Mouse (Mus musculus) intestine, embryonic 16.5 days (tissue): ENCODE measurements at regions not wholly inside any gene's neighbourhood (a gene's known extent, or its start where the extent isn't known, plus 50 kb on each side); places are given as distances from the start of the nearest gene placed in this dataset.

ENCODE experiments used
- ATAC-seq: fragments of 200-750 bp; cut with Nextera tagmentation; 2 replicates; pipeline ENCODE4 v1.8.0; 2017; ENCODE audit warnings: moderate TSS enrichment, moderate library complexity
- H3K27ac ChIP-seq: fragments of 300-500 bp; sonication (generic); 2 replicates; pipeline ENCODE4 v1.5.1; 2014; ENCODE audit warnings: mild to moderate bottlenecking, low read length
- H3K27me3 ChIP-seq: fragments of 300-500 bp; sonication (generic); replicated peaks from 2 replicates; pipeline ENCODE4 v1.6.1; 2014; ENCODE audit warnings: low read length, control low read depth, mixed read lengths; ENCODE audit not compliant: control insufficient read depth, insufficient read depth
- H3K36me3 ChIP-seq: fragments of 300-500 bp; sonication (generic); 2 replicates; pipeline ENCODE4 v1.6.1; 2014; ENCODE audit warnings: low read length, control low read depth; ENCODE audit not compliant: control insufficient read depth, insufficient read depth
- H3K4me1 ChIP-seq: fragments of 300-500 bp; sonication (generic); 2 replicates; pipeline ENCODE4 v1.6.1; 2014; ENCODE audit warnings: low read length, control low read depth, mixed read lengths; ENCODE audit not compliant: control insufficient read depth, insufficient read depth
- H3K4me2 ChIP-seq: fragments of 300-500 bp; sonication (generic); 2 replicates; pipeline ENCODE4 v1.6.1; 2014; ENCODE audit warnings: low read depth, low read length, control low read depth
- H3K4me3 ChIP-seq: fragments of 300-500 bp; sonication (generic); 2 replicates; pipeline ENCODE4 v1.5.1; 2014; ENCODE audit warnings: mild to moderate bottlenecking, low read length
- H3K9ac ChIP-seq: fragments of 300-500 bp; sonication (generic); 2 replicates; pipeline ENCODE4 v1.6.1; 2014; ENCODE audit warnings: low read depth, low read length
- H3K9me3 ChIP-seq: fragments of 300-500 bp; sonication (generic); 2 replicates; pipeline ENCODE4 v1.6.1; 2016; ENCODE audit warnings: low read length, control low read depth; ENCODE audit not compliant: control insufficient read depth
- WGBS: fragments of 180-500 bp; shearing (Covaris S2); extraction: QIAGEN DNeasy Blood & Tissue Kit; methylation state at CpG from one replicate; pipeline ENCODE4 v1.1.7; 2014; 5-methylcytosine and 5-hydroxymethylcytosine counted together

- Histone ChIP-seq H3K27ac (no peak overlapping the region), H3K9ac (no peak overlapping the region), H3K4me3 (no peak overlapping the region), H3K4me1 (no peaks in the 10 kb centered on the region), H3K36me3 (no peaks in the 10 kb centered on the region), H3K9me3 (no peaks in the 10 kb centered on the region), H3K27me3 (no peaks in the 10 kb centered on the region), H3K4me2 (no peak overlapping the region)
- 57% methylated on average over 4 of the region's 4 CpGs for WGBS
- peak; percentile 79 for ATAC-seq
These were observed 225.6 kb upstream of the Gm11146 start for GRCm38 (mm10) chr16:77827322-77828117.

GRCm38 (mm10) chr16:77799709-77800108, 197.8 kb upstream of the Gm11146 start:
- no peaks in the 10 kb centered on the region for H3K4me1 ChIP-seq
- H3K4me3 ChIP-seq, result no peak overlapping the region
- WGBS, result 71% methylated on average over 5 of the region's 5 CpGs
- H3K27ac ChIP-seq, result no peak overlapping the region
- ATAC-seq, result no peak
- no peaks in the 10 kb centered on the region for H3K27me3 ChIP-seq
- H3K4me2 ChIP-seq, result no peak overlapping the region
- no peak overlapping the region for H3K9ac ChIP-seq
- no peaks in the 10 kb centered on the region for H3K9me3 ChIP-seq
- H3K36me3 ChIP-seq, result no peaks in the 10 kb centered on the region

GRCm38 (mm10) chr16:77796926-77797325, 195.0 kb upstream of the Gm11146 start:
- Histone ChIP-seq H3K36me3 (no peaks in the 10 kb centered on the region), H3K4me3 (no peak overlapping the region), H3K9ac (no peak overlapping the region), H3K4me2 (no peak overlapping the region), H3K27me3 (no peaks in the 10 kb centered on the region), H3K27ac (no peak overlapping the region), H3K4me1 (no peaks in the 10 kb centered on the region), H3K9me3 (no peaks in the 10 kb centered on the region)
- no peak for ATAC-seq
- WGBS, result 68% methylated on average over 4 of the region's 4 CpGs

- Histone ChIP-seq H3K4me1 (no peaks in the 10 kb centered on the region), H3K9me3 (no peaks in the 10 kb centered on the region), H3K4me2 (no peak overlapping the region), H3K27me3 (no peaks in the 10 kb centered on the region), H3K4me3 (no peak overlapping the region), H3K27ac (no peak overlapping the region), H3K36me3 (no peaks in the 10 kb centered on the region), H3K9ac (no peak overlapping the region)
- ATAC-seq, result no peak
- WGBS, result 81% methylated on average over 5 of the region's 5 CpGs
These were observed 187.8 kb upstream of the Gm11146 start for GRCm38 (mm10) chr16:77789652-77790051.

GRCm38 (mm10) chr16:77789206-77789605, 187.3 kb upstream of the Gm11146 start:
- ATAC-seq, result no peak
- Histone ChIP-seq H3K9me3 (no peaks in the 10 kb centered on the region), H3K4me1 (no peaks in the 10 kb centered on the region), H3K4me3 (no peak overlapping the region), H3K9ac (no peak overlapping the region), H3K27ac (no peak overlapping the region), H3K4me2 (no peak overlapping the region), H3K36me3 (no peaks in the 10 kb centered on the region), H3K27me3 (no peaks in the 10 kb centered on the region)
- 95% methylated on average over 2 of the region's 2 CpGs for WGBS

- H3K27ac ChIP-seq, result no peak overlapping the region
- H3K27me3 ChIP-seq, result no peaks in the 10 kb centered on the region
- no peaks in the 10 kb centered on the region for H3K9me3 ChIP-seq
- H3K36me3 ChIP-seq, result no peaks in the 10 kb centered on the region
- H3K4me2 ChIP-seq, result no peak overlapping the region
- H3K4me1 ChIP-seq, result no peaks in the 10 kb centered on the region
- 88% methylated on average over 6 of the region's 6 CpGs for WGBS
- no peak for ATAC-seq
- no peak overlapping the region for H3K4me3 ChIP-seq
- H3K9ac ChIP-seq, result no peak overlapping the region
These were observed 186.9 kb upstream of the Gm11146 start for GRCm38 (mm10) chr16:77788781-77789150.

GRCm38 (mm10) chr16:77788041-77788780, 186.3 kb upstream of the Gm11146 start:
- Histone ChIP-seq H3K36me3 (no peaks in the 10 kb centered on the region), H3K4me3 (no peak overlapping the region), H3K4me1 (no peaks in the 10 kb centered on the region), H3K4me2 (no peak overlapping the region), H3K27me3 (no peaks in the 10 kb centered on the region), H3K9ac (no peak overlapping the region), H3K27ac (no peak overlapping the region), H3K9me3 (no peaks in the 10 kb centered on the region)
- 78% methylated on average over 20 of the region's 20 CpGs for WGBS
- no peak for ATAC-seq

GRCm38 (mm10) chr16:77787025-77787424, 185.1 kb upstream of the Gm11146 start:
- ATAC-seq, result no peak
- Histone ChIP-seq H3K27me3 (no peaks in the 10 kb centered on the region), H3K4me3 (no peak overlapping the region), H3K9me3 (no peaks in the 10 kb centered on the region), H3K4me2 (no peak overlapping the region), H3K36me3 (no peaks in the 10 kb centered on the region), H3K9ac (no peak overlapping the region), H3K27ac (no peak overlapping the region), H3K4me1 (no peaks in the 10 kb centered on the region)
- WGBS, result 89% methylated on average over 5 of the region's 5 CpGs

GRCm38 (mm10) chr16:77779019-77779418, 177.1 kb upstream of the Gm11146 start:
- H3K4me3 ChIP-seq, result no peak overlapping the region
- no peak overlapping the region for H3K9ac ChIP-seq
- ATAC-seq, result no peak
- no peak overlapping the region for H3K27ac ChIP-seq
- H3K4me1 ChIP-seq, result no peaks in the 10 kb centered on the region
- 65% methylated on average over 1 of the region's 1 CpGs for WGBS
- H3K9me3 ChIP-seq, result no peaks in the 10 kb centered on the region
- H3K27me3 ChIP-seq, result no peaks in the 10 kb centered on the region
- no peaks in the 10 kb centered on the region for H3K36me3 ChIP-seq
- no peak overlapping the region for H3K4me2 ChIP-seq
